Mouse (Mus musculus): ENCODE data around the gene Stoml2. TPM values are rescaled to one million over a fixed set of nuclear protein-coding genes. Genes with fewer than 3 reads are reported as not detected.

The Stoml2 gene
- 175 TPM for polyA plus RNA-seq (2017; shearing (Covaris generic))

GRCm38 (mm10) chr4:43031237-43031995, at the start of gene Stoml2:
Stoml2 (minus strand) TSS chr4:43031710.

GRCm38 (mm10) chr4:43058753-43059654, 27.5 kb upstream of the Stoml2 start, which contains the start of gene Unc13b:
Unc13b (plus strand) TSS chr4:43058953.

GRCm38 (mm10) chr4:43045659-43046302, 14.3 kb upstream of the Stoml2 start, which contains the start of gene Fam214b:
Fam214b (minus strand) TSS chr4:43046220.

GRCm38 (mm10) chr4:43025084-43025960, 6.2 kb downstream of the Stoml2 start, which contains the start of gene Pigo:
Pigo (minus strand) TSS chr4:43025819.

GRCm38 (mm10) chr4:43010161-43011038, 21.1 kb downstream of the Stoml2 start, which contains the start of gene Fancg:
Fancg (minus strand) TSS chr4:43010506.

GRCm38 (mm10) chr4:43000141-43000986, 31.1 kb downstream of the Stoml2 start, which contains the start of gene Vcp:
Vcp (minus strand) TSS chr4:43000507.

Other genes with a start within 250 kb of the Stoml2 start
- gene Fam205a1, start 177.8 kb downstream of the Stoml2 start, polyA plus RNA-seq (2017; shearing (Covaris generic)): not detected
- gene Gm12394, start 174.9 kb downstream of the Stoml2 start, polyA plus RNA-seq (2017; shearing (Covaris generic)): not detected
- not detected for gene Fam205c, start 157.5 kb downstream of the Stoml2 start, polyA plus RNA-seq (2017; shearing (Covaris generic))
- gene Phf24, start 115.0 kb downstream of the Stoml2 start, polyA plus RNA-seq (2017; shearing (Covaris generic)): not detected
- 14.3 TPM for gene Dnajb5, start 81.9 kb downstream of the Stoml2 start, polyA plus RNA-seq (2017; shearing (Covaris generic))
- gene 1700022I11Rik, start 62.1 kb downstream of the Stoml2 start, polyA plus RNA-seq (2017; shearing (Covaris generic)): 0.25 TPM
- gene Vcp, start 31.2 kb downstream of the Stoml2 start, polyA plus RNA-seq (2017; shearing (Covaris generic)): 363 TPM
- 27.6 TPM for gene Fancg, start 21.2 kb downstream of the Stoml2 start, polyA plus RNA-seq (2017; shearing (Covaris generic))
- 44.8 TPM for gene Pigo, start 5.9 kb downstream of the Stoml2 start, polyA plus RNA-seq (2017; shearing (Covaris generic))
- 7.1 TPM for gene Fam214b, start 14.5 kb upstream of the Stoml2 start, polyA plus RNA-seq (2017; shearing (Covaris generic))
- 0.25 TPM for gene Unc13b, start 27.2 kb upstream of the Stoml2 start, polyA plus RNA-seq (2017; shearing (Covaris generic))
- gene Atp8b5, start 235.4 kb upstream of the Stoml2 start, polyA plus RNA-seq (2017; shearing (Covaris generic)): not detected